Mouse (Mus musculus): Measurements from ENCODE around the gene Trim15. TPM values are rescaled to one million over a fixed set of nuclear protein-coding genes. Genes with fewer than 3 reads are reported as not detected.

Trim15 gene
- total and polyA plus RNA-seq, 3 experiments = 0.07 TPM; not detected in 2

GRCm38 (mm10) chr17:36869284-36869954, 2.4 kb upstream of the Trim15 start, which contains the start of gene Trim10 (continued):
- TF ChIP-seq RAD21 (IDR thresholded peaks at IDR 0.05; ENCODE audit: low read depth, low read length) (no peak), ELF1 (IDR thresholded peaks at IDR 0.05; ENCODE audit: low read depth, low read length) (0 out of 2 replicates have a peak, but pooled peaks have one; percentile 7), TCF12 (IDR thresholded peaks at IDR 0.05; ENCODE audit: low read depth, low read length) (peak; percentile 99), JUND (IDR thresholded peaks at IDR 0.05; ENCODE audit: low read depth, low read length) (no peak), MAFK (IDR thresholded peaks at IDR 0.05; ENCODE audit: borderline replicate concordance, low read depth, low read length) (no peak), ETS1 (IDR thresholded peaks at IDR 0.05; ENCODE audit: low read depth, low read length) (peak; percentile 87), CTCF (IDR thresholded peaks at IDR 0.05 in 2 of 3, conservative IDR thresholded peaks at IDR 0.05 in 1 of 3; ENCODE audit: control insufficient read depth in 1 of 3, insufficient read depth in 1 of 3, low read depth in 2 of 3, low read length in 3 of 3, poor library complexity in 1 of 3, severe bottlenecking in 1 of 3) (no peak), MAX (IDR thresholded peaks at IDR 0.05; ENCODE audit: low read length) (no peak), MEF2A (IDR thresholded peaks at IDR 0.05; ENCODE audit: extremely low read depth, insufficient replicate concordance, low read depth, low read length, poor library complexity, severe bottlenecking) (no peak), SMC3 (IDR thresholded peaks at IDR 0.05; ENCODE audit: low read depth, low read length) (no peak), USF2 (IDR thresholded peaks at IDR 0.05; ENCODE audit: borderline replicate concordance in 1 of 2, insufficient read depth in 1 of 2, low read depth in 1 of 2, low read length in 2 of 2) (no peak)

- DNase-seq (ENCODE audit: low read depth, low spot score) = no peak
- H3K4me1 ChIP-seq (ENCODE audit: control insufficient read depth in 1 of 2, insufficient read depth in 2 of 2, low read length in 2 of 2) = peaks cover 0 to 4% of the 10 kb centered on the region in 2 experiments; a peak in 2 of 4 replicates
- no peak overlapping the region for H3K9ac ChIP-seq (ENCODE audit: control insufficient read depth, low read depth, low read length, poor library complexity, severe bottlenecking)
- H3K27me3 ChIP-seq (ENCODE audit: control insufficient read depth in 1 of 2, insufficient read depth in 2 of 2, low read length in 2 of 2) = no peaks in the 10 kb centered on the region
- H3K9me3 ChIP-seq (replicated peaks; ENCODE audit: insufficient read depth, low read length) = no peaks in the 10 kb centered on the region
- no peak for TF ChIP-seq MYC (IDR thresholded peaks at IDR 0.05; ENCODE audit: low read depth, low read length)
- no peak for TF ChIP-seq SMC3 (IDR thresholded peaks at IDR 0.05; ENCODE audit: low read depth, low read length)
- TF ChIP-seq ZNF384 (IDR thresholded peaks at IDR 0.05; ENCODE audit: low read depth, low read length) = no peak
- no peak for TF ChIP-seq UBTF (IDR thresholded peaks at IDR 0.05; ENCODE audit: borderline replicate concordance, insufficient read depth, low read depth, low read length)
- no peak for TF ChIP-seq USF1 (IDR thresholded peaks at IDR 0.05; ENCODE audit: low read depth, low read length)
- TF ChIP-seq CTCF (IDR thresholded peaks at IDR 0.05 in 2 of 3, conservative IDR thresholded peaks at IDR 0.05 in 1 of 3; ENCODE audit: control insufficient read depth in 1 of 3, insufficient read depth in 1 of 3, low read depth in 2 of 3, low read length in 3 of 3, poor library complexity in 1 of 3, severe bottlenecking in 1 of 3) = no peak
- TF ChIP-seq BHLHE40 (IDR thresholded peaks at IDR 0.05; ENCODE audit: borderline replicate concordance, low read depth, low read length) = no peak
- TF ChIP-seq TAL1 (IDR thresholded peaks at IDR 0.05; ENCODE audit: low read length) = no peak
- TF ChIP-seq CHD1 (IDR thresholded peaks at IDR 0.05; ENCODE audit: low read depth, low read length) = no peak
- no peak for TF ChIP-seq MAX (IDR thresholded peaks at IDR 0.05; ENCODE audit: low read length)
- no peak for TF ChIP-seq HCFC1 (IDR thresholded peaks at IDR 0.05; ENCODE audit: low read depth, low read length)
- TF ChIP-seq KAT2A (conservative IDR thresholded peaks at IDR 0.05; ENCODE audit: low read depth, low read length) = no peak
- no peak for TF ChIP-seq GATA1 (IDR thresholded peaks at IDR 0.05; ENCODE audit: low read depth, low read length)
- TF ChIP-seq MXI1 (IDR thresholded peaks at IDR 0.05; ENCODE audit: low read depth, low read length) = no peak
- H3K27ac ChIP-seq (ENCODE audit: control insufficient read depth, low read depth, low read length) = peak overlapping the region; percentile 71
- H3K79me2 ChIP-seq (ENCODE audit: control insufficient read depth, insufficient read depth, low read length, poor library complexity) = peaks cover 7% of the 10 kb centered on the region
- peaks cover 0 to 4% of the 10 kb centered on the region in 2 experiments; a peak in 2 of 4 replicates for H3K36me3 ChIP-seq (ENCODE audit: control insufficient read depth in 1 of 2, insufficient read depth in 2 of 2, low read length in 2 of 2)
- H3K4me3 ChIP-seq (ENCODE audit: control insufficient read depth in 1 of 2, insufficient read depth in 1 of 2, low read depth in 2 of 2, low read length in 2 of 2) = no peak overlapping the region
Observed at GRCm38 (mm10) chr17:36868836-36869235, 1.8 kb upstream of the Trim15 start.
